Comparison of ENCODE assay signal across 17 mouse cellular contexts in genomic region chr5:64003302-64003701, GRCm38 (mm10).
"Had no signal": no experiment of that assay in that cellular context is flagged by ENCODE, and none has a peak within 500 bp of the region (broad histone marks: within the 10 kb centered on the region; RNA-seq: fewer than 3 reads in every experiment).

No protein-coding gene starts in this region.

- DNase-seq: left cerebral cortex, postnatal 4 days; liver; liver, embryonic 13.5 days; liver, postnatal 0 days; lung, adult 18-20 months; lung, adult 2 months; lung, embryonic 14.5 days; lung, postnatal 10 days; lung, postnatal 14 days; lung, postnatal 36 days; lung, postnatal 4 days; midbrain, embryonic 14.5 days had no signal

- ATAC-seq: liver, embryonic 12.5 days; liver, postnatal 0 days; lung, postnatal 0 days; midbrain, embryonic 13.5 days; midbrain, embryonic 15.5 days; midbrain, embryonic 16.5 days had no signal
